Mouse (Mus musculus): ENCODE data around the gene F930015N05Rik. TPM values are rescaled to one million over a fixed set of nuclear protein-coding genes. Genes with fewer than 3 reads are reported as not detected.

Gene F930015N05Rik
- total RNA-seq (2018; cell fraction: chromatin; rRNA removed), result not detected
- total RNA-seq (2018; cell fraction: cytosol; rRNA removed), result not detected
- total RNA-seq (2018; cell fraction: nucleus; rRNA removed), result not detected
- not detected in 3 replicates for polyA plus RNA-seq (2018)

DNA sequence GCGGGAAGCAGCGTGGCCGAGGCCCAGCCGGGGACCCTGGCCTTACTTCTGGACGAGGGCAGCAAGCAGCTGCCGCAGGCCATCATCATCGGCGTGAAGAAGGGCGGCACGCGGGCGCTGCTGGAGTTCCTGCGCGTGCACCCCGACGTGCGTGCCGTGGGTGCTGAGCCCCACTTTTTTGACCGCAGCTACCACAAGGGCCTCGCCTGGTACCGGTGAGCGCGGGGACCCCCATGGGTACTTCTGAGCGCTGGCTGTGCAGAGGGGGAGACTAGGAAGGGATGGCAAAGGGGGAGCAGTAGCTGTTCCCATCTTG, at the start of gene F930015N05Rik:
TSS of gene F930015N05Rik (minus strand) at position 242 of the 316 bp plus-strand sequence.
- Histone ChIP-seq H3K79me2 (ENCODE audit: inconsistent target) (no peaks in the 10 kb centered on the region), H3K4me3 (ENCODE audit: inconsistent target) (no peak within 1 kb of the TSS), H3K27ac (no peak within 1 kb of the TSS), H3K36me3 (ENCODE audit: inconsistent target) (no peaks in the 10 kb centered on the region)
- WGBS (ENCODE audit: missing documents), result 1% methylated on average over 23 of the region's 24 CpGs

DNA sequence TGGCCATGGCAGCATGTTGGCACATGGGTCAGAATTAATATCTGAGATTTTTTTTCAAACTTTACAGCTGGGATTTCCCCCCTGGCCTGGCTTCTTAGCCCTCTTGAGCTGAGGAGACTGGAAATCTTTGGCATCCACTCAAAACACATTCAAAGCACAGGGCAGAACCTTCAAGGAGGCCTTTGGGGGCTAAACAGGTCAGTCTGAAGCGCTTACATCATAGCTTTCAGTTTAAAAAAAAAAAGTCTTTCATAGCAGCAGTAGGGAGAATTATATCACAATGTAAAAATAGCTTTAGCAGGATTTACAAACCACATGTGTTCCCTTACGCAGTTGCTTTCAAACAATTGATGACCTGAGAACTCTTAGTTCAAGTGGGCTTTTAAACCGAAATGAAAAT, 45.0 kb upstream of the F930015N05Rik start:
- no peak overlapping the region for H3K27ac ChIP-seq
- WGBS (ENCODE audit: missing documents), result 81% methylated on average over 3 of the region's 3 CpGs

DNA sequence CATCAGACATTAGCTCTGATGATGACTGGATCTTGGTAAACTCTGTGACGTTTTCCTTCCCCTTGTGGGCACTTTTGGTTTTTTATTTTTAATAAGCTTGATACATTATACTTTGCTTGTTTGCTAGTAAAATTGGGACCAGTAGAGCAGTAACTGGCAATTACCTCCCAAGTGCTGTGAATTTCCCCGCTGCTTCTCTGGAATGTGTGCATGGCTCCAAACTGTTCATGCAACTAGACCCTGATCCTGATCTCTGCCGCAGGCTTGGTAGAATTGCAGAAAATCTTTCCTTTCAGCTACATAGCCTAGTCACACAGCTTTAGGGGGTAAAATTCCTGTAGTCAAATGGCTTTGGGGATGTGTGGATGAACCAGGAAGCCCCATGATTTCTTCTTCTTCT, 37.2 kb upstream of the F930015N05Rik start:
- H3K4me3 ChIP-seq (ENCODE audit: inconsistent target), result no peak overlapping the region
- no peaks in the 10 kb centered on the region for H3K79me2 ChIP-seq (ENCODE audit: inconsistent target)
- no peak overlapping the region for H3K27ac ChIP-seq
- H3K36me3 ChIP-seq (ENCODE audit: inconsistent target), result no peaks in the 10 kb centered on the region
- 88% methylated on average over 3 of the region's 3 CpGs for WGBS (ENCODE audit: missing documents)

More for the DNA sequence above, 45.0 kb upstream of the F930015N05Rik start:
- Histone ChIP-seq H3K79me2 (ENCODE audit: inconsistent target) (no peaks in the 10 kb centered on the region), H3K4me3 (ENCODE audit: inconsistent target) (no peak overlapping the region), H3K36me3 (ENCODE audit: inconsistent target) (no peaks in the 10 kb centered on the region)

DNA sequence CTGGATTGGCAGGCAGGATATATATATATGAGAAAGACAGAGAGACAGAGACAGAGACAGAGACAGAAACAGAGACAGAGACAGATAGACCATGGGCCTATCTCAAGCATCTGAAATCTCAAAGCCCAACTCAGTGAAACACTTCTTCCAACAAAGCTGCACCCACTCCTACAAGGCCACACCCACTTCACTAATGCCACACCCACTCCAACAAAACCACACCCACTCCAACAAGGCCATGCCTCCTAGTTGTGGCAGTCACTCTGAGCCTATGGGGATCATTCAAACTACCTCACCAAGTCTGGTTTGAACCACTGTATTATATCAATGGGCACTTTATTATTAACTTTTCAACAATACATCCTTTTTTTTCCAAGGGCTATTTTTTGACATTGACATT, 34.2 kb upstream of the F930015N05Rik start:
- Histone ChIP-seq H3K4me3 (ENCODE audit: inconsistent target) (no peak overlapping the region), H3K36me3 (ENCODE audit: inconsistent target) (no peaks in the 10 kb centered on the region), H3K27ac (no peak overlapping the region), H3K79me2 (ENCODE audit: inconsistent target) (no peaks in the 10 kb centered on the region)

DNA sequence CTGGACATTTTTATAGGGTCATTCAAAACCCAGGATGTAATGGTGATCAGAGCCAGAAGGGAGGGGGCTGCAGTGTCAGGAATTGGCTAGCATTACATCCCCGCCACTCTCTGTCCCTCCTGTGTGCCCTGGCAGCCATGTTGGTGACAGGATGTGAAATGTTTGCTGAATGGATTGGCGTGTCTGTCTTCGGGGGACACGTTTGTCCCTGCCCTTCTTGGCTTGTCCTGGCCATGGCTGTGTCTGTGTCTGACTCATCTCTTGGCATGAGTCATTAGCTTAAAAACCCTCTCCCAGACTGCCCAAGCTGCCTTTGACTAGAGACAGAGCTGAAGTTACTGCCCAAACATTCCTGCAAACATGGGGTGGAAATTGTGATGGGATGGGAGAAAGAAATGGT, 32.3 kb upstream of the F930015N05Rik start:
- no peak overlapping the region for H3K27ac ChIP-seq
- WGBS (ENCODE audit: missing documents), result 71% methylated on average over 4 of the region's 4 CpGs
- H3K4me3 ChIP-seq (ENCODE audit: inconsistent target), result no peak overlapping the region
- H3K79me2 ChIP-seq (ENCODE audit: inconsistent target), result no peaks in the 10 kb centered on the region
- H3K36me3 ChIP-seq (ENCODE audit: inconsistent target), result no peaks in the 10 kb centered on the region

DNA sequence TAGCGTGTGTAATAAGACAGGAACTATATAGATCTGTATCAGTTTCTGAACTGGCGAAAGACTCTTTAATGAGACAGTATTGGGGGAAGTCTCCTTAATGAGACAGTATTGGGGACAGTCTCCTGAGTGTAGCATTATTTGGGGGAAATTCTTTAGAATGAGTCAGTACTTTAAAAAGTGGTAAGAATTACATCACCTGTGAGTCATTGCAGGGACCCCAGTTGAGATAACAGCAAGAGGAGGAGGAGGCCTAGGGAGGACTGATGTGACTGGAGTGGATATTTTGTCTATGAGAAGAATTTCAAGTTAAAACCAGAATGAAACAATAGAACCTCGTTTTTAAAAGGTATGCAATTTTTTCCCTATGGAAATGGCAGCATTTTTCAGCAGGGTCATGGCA, 25.3 kb upstream of the F930015N05Rik start:
- 64% methylated on average over 3 of the region's 3 CpGs for WGBS (ENCODE audit: missing documents)
- H3K79me2 ChIP-seq (ENCODE audit: inconsistent target), result no peaks in the 10 kb centered on the region
- H3K4me3 ChIP-seq (ENCODE audit: inconsistent target), result no peak overlapping the region
- H3K27ac ChIP-seq, result no peak overlapping the region
- H3K36me3 ChIP-seq (ENCODE audit: inconsistent target), result no peaks in the 10 kb centered on the region

DNA sequence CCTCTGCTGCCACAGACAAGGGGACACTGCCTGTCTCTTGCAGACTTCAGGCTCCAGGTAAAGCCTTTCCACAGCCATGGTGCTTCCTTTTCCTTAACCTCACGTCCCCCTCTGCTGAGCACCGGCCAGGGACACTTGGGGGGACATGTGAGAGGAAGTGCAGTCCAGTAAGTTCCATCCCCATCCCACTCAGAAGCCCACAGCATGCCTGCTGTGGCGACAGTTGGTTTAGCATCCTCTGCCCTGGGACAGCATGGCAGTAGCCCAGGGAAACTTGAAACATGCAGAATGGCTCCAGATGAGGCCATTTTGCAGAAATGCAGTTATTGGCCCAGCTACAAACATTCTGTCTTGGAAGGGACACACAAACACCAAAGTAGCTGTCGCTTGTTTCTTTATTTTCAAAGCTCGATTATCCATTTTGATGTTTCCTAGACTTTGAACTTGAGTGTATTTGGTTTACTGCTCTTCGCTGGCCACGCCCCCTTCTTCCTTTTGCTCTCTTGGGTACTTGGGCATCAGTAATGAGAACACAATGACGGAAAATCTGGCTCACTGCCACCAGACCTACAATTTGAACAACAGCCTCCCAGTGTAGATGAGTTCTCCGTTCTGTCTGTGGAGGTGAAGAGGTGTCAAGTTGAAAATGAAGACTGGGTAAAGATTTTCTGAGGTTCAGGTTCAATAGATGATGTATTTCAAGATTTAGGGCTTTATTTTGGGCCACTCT, 12.3 kb upstream of the F930015N05Rik start:
- Histone ChIP-seq H3K36me3 (ENCODE audit: inconsistent target) (no peaks in the 10 kb centered on the region), H3K79me2 (ENCODE audit: inconsistent target) (no peaks in the 10 kb centered on the region), H3K4me3 (ENCODE audit: inconsistent target) (no peak overlapping the region), H3K27ac (no peak overlapping the region)
- WGBS (ENCODE audit: missing documents), result 88% methylated on average over 9 of the region's 9 CpGs

DNA sequence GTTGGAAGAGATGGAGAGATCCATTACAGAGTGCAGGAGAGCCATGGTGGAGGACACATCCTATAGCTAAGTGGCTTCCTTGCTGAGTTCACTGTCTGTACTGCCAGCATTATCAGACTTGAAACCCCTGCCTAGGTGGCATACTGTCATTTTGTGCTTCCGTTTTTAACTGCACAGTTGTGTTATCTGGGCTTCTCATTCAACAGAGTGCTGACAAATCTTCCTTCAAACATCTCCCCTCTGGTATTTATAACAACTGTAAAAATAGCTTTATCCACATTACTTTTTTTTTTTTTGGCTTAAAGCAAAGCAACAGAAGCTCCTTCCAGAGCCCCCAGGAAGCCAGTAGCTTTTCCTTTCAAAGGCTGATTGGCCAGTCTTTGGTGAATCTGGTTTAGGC, 8.8 kb upstream of the F930015N05Rik start:
- WGBS (ENCODE audit: missing documents), result 92% methylated on average over 1 of the region's 1 CpGs
- Histone ChIP-seq H3K27ac (no peak overlapping the region), H3K36me3 (ENCODE audit: inconsistent target) (no peaks in the 10 kb centered on the region)

DNA sequence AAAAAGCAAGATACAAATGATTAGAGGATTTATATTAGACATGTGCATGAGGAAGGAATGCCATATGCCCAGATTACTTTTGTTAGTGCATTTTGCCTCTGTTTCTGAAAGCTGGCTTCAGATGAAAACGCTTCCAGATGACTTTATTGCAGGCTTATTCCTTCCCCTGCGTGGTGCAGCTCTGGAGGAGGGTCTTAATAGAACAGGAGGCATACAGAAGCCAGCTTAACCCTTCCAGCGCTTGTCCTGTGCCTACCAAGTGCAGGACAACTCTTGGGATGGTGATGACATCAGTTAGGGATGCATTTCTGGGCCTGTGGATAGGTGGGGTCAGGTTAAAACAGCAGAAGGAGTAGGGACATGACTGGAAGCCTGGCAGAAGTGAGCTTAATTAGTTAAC, 6.2 kb upstream of the F930015N05Rik start:
- H3K36me3 ChIP-seq (ENCODE audit: inconsistent target), result no peaks in the 10 kb centered on the region
- no peak overlapping the region for H3K27ac ChIP-seq
- no peaks in the 10 kb centered on the region for H3K79me2 ChIP-seq (ENCODE audit: inconsistent target)
- WGBS (ENCODE audit: missing documents), result 54% methylated on average over 3 of the region's 3 CpGs
- H3K4me3 ChIP-seq (ENCODE audit: inconsistent target), result no peak overlapping the region

More for the DNA sequence above, 8.8 kb upstream of the F930015N05Rik start:
- Histone ChIP-seq H3K4me3 (ENCODE audit: inconsistent target) (no peak overlapping the region), H3K79me2 (ENCODE audit: inconsistent target) (no peaks in the 10 kb centered on the region)

DNA sequence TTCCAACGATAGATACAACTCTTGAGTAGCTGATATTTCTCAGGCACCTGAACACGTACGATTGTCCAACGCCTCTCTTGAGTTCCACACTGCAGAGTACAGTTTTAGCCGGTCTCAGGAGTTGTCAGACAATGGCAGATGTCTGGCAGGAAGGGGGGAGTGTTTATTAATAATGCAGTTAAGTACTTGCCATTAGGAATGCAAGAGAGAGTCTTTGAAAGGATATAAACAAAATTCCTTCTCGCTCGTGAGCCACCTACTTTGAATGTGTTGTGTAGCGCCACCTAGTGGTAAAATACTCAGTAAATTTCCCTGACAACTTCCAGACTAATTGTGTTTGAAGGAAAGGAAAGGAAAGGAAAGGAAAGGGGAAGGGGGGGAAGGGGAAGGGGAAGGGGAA, 5.7 kb upstream of the F930015N05Rik start:
- H3K27ac ChIP-seq, result no peak overlapping the region
- 60% methylated on average over 7 of the region's 8 CpGs for WGBS (ENCODE audit: missing documents)
- no peaks in the 10 kb centered on the region for H3K36me3 ChIP-seq (ENCODE audit: inconsistent target)
- no peak overlapping the region for H3K4me3 ChIP-seq (ENCODE audit: inconsistent target)
- no peaks in the 10 kb centered on the region for H3K79me2 ChIP-seq (ENCODE audit: inconsistent target)

DNA sequence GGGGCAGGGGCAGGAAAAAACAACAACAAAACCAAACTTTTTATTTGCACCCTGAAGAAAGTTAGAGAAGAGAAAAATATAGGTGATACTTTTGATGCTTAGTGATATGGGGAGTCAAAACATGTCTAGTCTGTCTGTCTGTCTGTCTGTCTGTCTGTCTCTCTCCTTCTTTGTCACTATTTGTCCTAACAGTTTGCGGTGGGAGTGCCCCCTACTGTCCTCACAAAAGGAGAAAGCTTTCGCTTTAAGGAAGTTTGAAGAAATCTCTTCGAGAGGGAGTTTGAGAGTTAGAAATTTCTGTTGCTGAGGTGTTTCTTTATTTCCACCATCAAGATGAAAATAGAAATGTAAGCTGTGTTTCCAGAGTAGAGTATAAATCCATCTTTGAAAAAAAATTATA, 2.5 kb upstream of the F930015N05Rik start:
- WGBS (ENCODE audit: missing documents), result 19% methylated on average over 3 of the region's 3 CpGs
- no peak overlapping the region for H3K27ac ChIP-seq
- no peak overlapping the region for H3K4me3 ChIP-seq (ENCODE audit: inconsistent target)
- no peaks in the 10 kb centered on the region for H3K79me2 ChIP-seq (ENCODE audit: inconsistent target)
- no peaks in the 10 kb centered on the region for H3K36me3 ChIP-seq (ENCODE audit: inconsistent target)

DNA sequence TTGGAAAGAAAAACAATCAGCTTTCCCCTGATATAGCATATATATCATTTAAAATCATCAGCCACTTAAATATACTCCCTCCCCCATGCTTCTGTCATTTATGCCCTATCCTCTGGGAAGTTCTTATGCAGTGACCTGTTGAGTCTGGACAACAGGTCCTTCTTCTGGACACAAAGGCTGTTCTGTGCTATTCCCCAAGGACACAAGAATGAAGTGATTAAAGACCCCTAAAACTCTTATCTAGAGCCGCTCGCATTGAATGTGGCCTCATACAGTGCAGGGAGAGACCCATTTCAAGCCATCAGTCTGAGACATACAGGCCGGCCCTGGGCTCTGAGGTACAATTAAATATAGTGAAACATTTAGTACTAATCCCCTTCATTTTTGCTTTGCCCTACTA, 1.3 kb upstream of the F930015N05Rik start:
- 90% methylated on average over 3 of the region's 3 CpGs for WGBS (ENCODE audit: missing documents)
- Histone ChIP-seq H3K27ac (no peak overlapping the region), H3K79me2 (ENCODE audit: inconsistent target) (no peaks in the 10 kb centered on the region), H3K36me3 (ENCODE audit: inconsistent target) (no peaks in the 10 kb centered on the region), H3K4me3 (ENCODE audit: inconsistent target) (no peak overlapping the region)

DNA sequence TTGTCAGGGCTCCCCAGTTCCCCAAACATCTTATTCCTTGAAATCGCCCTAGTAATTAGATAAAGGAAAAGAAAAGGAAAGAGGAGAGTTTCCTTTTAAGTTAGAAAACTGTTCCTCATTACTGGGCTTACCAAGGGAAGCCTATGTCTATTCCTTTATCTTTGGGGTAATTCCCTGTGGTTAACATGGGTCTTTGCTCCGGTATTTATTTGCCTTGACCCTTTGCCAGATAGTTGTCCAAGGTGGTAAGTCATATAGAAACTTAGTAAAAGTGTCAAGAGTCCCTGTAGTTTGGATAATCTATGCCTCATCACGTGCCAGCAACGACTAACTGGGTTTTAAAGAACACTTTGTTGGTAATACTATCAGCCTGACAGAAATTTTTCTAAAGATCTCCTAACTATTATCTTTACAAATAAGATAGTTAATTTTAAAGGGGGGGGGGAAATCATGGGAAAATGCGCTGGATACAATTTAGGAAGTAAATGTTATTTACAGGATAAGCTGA, 392 bp upstream of the F930015N05Rik start:
- WGBS (ENCODE audit: missing documents), result 26% methylated on average over 5 of the region's 5 CpGs
- no peak overlapping the region for H3K4me3 ChIP-seq (ENCODE audit: inconsistent target)
- H3K79me2 ChIP-seq (ENCODE audit: inconsistent target), result no peaks in the 10 kb centered on the region
- no peak overlapping the region for H3K27ac ChIP-seq
- H3K36me3 ChIP-seq (ENCODE audit: inconsistent target), result no peaks in the 10 kb centered on the region

DNA sequence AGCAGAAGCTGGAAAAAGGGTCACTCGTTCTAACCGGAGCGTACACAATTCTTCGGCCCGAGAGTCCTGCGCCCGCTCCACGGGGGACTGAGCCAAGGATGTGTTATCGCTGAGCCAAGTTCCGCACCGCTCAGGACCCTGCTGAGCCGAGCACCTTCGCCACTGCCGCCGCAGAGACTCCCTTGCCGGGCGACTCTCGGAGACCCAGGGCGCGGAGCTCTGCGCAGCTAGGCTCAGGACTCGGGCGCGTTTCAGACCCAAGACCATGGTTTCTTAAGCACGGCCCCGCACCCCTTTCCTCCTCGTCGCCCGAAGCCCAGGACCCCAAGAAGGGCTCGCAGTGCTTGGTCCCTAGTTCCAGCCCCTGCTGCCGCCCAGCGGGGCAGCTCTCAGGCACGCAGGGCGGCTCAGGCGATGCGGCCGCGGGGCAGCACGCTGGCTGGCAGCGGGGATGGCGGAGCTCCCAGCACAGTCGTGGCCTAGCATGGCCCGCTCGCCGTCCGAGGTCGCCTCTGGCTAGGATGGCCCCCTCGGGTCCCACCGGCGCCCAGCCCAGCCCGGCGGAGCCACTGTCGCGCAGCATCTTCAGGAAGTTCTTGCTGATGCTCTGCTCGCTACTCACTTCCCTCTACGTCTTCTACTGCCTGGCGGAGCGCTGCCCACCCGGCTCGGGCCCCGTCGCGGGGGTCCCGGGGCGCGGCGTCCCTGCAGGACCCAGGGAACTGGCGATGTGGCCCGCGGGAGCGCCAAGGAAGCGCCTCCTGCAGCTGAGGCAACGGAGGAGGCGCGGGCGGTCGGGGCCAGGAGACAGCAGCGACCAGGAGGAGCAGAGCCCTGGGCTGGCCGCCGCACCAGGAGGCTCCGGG, 674 bp downstream of the F930015N05Rik start:
- H3K27ac ChIP-seq, result no peak overlapping the region
- no peaks in the 10 kb centered on the region for H3K36me3 ChIP-seq (ENCODE audit: inconsistent target)
- H3K79me2 ChIP-seq (ENCODE audit: inconsistent target), result no peaks in the 10 kb centered on the region
- WGBS (ENCODE audit: missing documents), result 1% methylated on average over 81 of the region's 81 CpGs
- no peak overlapping the region for H3K4me3 ChIP-seq (ENCODE audit: inconsistent target)
